Mouse (Mus musculus): ENCODE data around the gene Gpatch2. TPM values are rescaled to one million over a fixed set of nuclear protein-coding genes. Genes with fewer than 3 reads are reported as not detected.

Gene Gpatch2
- total RNA-seq, 4 experiments from 2014 or later: 23.3 to 35.0 (median 28.7) TPM

DNA sequence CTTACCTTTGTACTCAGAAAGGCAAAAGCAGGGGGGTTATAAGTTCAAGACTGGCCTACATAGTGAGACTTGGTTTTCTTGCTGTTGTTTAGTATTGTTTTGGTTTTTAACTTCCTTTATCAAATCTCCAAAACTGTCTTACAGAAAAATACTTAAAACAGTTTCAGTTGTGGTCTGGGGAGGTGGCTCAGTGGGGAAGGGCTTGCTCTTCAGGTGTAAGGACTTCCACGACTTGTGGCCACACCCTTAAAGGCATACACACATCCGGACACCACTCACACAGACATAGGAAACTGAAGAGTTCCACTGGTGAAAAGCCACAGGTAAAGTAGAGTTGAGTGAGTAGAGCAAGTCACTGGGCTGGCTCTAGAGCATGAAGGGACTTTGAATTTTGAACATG, 93.2 kb downstream of the Gpatch2 start:
- no peak for DNase-seq

DNA sequence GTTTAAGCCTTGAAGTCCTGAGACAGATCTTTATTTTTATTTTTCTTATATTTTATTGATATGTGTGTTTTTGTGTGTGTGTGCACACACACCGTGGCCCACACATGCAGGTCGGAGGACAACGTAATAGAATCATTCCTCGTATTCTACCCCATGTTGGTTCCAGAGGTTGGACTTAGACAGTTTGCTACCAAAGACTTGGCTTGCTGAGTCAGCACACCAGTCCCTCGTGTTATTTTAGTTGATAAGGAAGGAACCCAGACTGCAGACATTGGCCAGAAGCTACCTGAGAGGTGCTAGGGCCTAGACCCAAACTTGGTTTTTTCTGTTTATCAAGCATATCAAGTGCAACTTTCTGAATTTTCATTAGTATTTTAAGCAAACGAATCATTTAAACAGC, 95.8 kb downstream of the Gpatch2 start:
- no peak for DNase-seq

DNA sequence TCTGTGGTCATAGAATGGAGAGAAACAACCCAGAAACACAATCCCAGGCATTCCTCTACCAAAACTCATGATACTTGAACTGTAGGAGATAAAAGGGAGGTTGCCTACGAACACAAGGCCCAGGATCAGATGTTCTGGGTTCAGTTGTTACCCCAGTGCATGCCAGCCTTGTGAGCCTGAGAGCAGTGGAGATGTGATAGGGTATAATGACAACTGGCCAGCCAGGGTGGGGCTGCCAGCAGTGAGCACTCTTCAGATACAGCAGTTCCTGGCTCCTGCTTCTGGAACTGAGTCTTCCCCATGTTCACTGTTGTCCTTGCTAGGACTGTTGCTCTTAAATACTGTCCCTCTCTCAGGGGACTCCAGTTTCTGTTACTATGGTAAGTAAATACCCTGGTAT, 98.0 kb downstream of the Gpatch2 start:
- DNase-seq: no peak

DNA sequence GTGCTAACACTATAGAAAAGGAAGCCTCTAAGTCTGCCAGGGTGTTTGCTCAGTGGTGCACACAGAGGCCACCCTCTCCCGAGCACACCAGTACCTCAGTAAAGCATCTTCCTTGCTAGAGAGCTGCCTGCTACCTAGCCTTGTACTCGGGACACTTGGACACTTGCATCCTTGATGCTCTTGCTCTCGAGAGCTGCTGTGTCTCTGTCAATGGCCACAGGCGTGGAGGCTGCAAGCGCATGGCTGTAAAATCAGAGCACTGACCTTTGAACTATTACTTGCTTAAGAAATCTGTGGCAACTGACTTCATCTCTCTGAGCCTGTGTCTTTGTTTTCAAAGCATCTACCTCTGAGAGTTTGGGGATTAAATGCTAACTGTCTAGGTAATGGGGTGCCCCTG, 98.5 kb downstream of the Gpatch2 start:
- DNase-seq: no peak

DNA sequence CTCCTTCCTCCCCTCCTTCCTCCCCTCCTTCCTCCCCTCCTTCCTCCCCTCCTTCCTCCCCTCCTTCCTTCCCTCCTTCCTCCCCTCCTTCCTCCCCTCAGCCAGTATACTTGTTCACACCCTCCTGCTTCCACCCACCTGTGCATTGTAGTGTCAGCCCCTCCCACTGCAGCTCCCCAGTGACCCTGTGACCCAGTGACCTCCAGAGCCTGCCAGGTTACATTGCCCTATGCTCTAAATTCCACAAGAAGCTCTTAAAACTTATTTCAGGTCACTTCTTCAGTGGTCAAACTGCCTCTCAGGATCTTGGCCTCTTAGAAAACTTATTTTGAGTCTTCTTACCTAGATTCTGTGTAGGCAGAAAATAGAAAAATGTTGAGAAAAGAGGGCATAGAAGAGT, 99.2 kb downstream of the Gpatch2 start:
- no peak for DNase-seq

DNA sequence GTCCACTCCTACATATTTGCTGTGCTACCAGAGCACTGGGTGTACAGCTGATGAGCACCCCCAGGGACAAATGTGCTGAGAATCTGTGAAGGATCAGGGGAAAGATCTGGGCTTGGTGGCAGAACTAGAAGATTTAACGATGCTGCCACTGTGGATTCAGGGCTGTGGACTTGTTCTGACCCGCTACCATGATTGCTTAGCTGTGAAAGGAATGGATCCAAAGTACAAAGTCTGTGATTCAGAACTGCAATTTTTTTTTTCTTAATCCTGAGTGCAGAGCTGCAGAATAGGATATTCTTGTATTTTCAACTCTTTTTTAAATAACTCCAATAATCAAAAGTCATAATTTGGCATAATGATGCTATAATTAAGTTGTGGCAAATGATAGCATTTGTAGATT, 100.5 kb downstream of the Gpatch2 start:
- no peak for DNase-seq

DNA sequence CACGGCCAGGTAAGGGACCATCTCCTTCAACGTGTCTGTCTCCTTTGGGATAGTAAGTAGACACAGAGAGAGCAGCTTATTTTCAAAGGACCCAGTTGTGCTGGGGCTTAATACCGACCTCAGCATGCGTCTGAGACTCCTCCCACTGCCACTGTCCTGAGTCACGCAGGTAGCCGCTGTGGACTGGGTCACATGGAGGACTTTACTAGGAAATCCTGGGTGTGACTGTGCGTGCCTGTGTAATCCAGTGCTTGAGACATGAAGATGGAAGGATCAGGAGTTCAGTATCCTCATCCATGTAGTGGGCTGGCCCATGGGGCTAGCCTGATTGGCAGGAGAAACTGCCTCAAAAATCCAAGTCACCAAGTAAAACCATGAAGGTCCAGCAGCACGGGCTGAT, 101.2 kb downstream of the Gpatch2 start:
- no peak for DNase-seq

DNA sequence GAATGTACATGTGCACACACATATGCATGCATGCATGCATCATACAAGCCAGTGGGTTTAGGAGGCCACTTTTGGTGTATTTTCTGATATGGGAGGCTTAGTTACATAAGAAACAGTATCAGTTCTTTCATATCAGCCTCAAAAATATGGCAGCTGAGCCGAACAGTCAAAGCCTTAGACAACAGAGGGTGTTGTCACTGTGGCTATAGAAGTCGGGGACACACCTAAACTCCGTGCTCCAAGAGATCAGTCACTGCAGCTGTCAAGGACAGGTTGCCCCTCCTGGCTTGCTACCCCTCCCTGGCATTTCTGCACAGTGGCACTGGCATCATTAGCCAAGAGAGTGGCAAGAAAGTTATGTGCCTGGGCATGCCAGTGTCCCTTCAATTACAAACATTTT, 106.5 kb downstream of the Gpatch2 start:
- no peak for DNase-seq

DNA sequence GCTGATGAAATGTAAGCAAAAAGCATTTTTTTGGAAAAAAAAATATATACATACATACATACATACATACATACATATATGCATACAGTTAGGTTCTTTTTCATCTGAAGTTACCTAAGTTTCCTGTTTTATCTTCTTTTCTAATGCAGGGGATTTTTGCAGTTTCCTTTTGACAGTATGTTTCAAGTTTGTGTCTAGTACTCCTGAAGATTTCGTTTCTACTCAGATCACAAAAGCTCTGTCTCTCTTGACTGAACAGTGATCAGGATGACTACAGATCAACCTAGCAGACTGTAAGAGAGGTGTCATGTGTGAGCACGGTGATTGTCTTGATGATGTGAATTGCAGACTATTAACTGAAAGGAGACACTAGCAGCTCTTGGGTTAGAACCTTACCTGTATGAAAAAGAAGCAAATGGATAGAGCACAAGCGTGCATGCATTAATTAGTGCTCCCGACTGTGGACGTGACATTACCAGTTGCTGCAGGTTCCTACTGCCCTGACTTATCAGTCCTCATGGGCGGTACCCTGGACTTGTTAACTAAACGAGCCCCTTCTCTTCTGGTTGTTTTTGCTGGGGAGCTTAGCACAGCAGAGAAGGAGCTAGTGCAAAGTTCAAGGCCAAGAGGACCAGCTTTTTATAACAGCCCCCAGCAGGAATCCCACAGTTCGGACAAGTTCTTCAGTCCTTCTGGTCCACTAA, 107.3 kb downstream of the Gpatch2 start:
- DNase-seq: no peak

DNA sequence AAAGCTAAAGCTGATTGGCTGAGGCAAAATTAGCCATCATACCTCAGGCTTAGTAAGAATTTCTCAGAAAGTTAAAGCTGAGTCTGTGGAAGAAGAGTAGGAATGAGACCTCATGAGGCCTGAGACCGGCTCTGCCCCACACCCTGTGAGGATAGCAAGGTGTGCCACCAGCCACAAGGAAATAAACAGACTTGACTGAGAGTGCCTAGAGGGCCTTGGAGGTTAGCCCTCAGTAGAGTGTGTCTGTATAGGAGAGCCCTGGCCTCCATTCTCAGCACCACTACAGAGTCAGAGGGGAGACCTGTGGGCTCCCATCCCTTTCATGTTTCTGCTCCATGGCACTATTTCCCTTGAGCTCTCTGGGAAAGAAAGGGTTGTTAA, 107.9 kb downstream of the Gpatch2 start:
- no peak for DNase-seq

DNA sequence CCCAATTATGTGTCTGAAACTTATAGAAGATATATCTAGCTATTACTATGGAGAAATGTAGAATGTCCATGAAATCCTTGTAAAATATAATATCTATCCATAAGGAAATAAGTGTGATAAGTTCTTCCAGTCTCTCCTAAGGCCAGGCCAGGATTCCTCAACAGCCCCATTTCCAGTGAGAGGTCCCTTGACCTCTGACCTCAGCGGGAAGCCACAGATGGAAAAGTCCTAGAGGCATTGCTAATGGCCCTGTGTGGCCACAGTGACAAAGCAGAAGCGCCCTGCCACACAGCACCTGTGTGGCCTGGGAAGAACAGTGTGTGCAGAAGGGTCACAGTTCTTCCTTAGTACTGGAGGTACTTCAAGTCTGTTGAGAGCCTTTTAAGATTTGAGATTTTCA, 127.2 kb downstream of the Gpatch2 start:
- no peak for DNase-seq

DNA sequence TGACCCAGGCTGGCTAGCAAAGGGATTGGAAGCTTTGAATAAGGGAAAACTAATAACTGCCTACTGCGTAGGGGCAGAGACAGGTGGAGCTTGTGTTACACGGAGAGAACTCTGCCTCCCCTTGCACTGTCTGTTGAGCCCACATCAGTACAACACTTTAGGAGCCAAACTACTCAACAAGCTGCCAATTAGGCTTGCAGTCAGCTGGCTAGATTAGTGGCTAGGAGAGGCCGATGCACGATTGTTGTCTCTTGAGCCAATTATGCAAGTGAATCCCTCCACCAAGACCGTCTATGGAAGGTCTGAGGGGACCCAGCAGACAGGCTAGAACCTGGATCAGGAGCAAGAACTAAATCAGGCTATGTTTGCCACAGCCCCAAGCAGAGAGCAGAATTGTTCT, 129.8 kb downstream of the Gpatch2 start:
- DNase-seq: no peak

DNA sequence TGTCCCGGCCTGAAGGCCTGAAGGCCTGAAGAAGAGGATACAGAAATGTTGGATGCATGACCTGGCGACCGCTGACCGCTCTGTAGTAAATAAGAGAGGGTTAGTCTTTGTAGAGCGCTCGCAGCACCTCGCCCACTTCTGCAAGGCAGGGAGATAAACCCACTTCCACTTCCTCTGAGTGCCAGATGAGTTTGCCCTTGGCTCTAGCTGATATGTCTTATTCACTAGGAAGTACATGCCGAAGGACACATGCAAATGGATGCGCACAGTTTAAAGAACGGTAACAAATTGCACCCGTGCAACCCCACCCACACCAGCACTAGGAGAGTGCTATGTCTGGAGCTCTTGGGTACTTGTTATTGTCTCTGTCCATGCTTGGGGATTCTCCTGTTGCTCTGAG, 131.6 kb downstream of the Gpatch2 start:
- DNase-seq: no peak

DNA sequence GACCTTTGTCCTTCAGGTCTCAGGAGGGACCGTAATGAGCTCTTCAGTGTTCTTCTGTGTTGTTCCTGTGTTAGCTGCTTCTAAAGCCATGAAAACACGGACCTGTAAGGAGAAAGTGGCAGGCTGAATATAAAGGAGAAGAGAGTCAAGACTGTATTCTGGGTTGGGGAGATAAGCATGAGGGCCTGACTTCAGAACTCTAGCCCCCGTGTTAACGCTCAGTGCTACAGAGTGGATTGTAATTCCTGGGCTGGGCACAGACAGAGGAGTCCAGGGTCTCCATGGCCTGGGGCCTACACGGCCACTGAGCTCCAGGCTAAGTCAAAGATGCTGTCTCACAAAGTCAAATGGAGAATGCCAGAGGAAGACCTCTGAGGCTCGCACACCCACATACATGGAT, 132.3 kb downstream of the Gpatch2 start:
- DNase-seq: no peak

DNA sequence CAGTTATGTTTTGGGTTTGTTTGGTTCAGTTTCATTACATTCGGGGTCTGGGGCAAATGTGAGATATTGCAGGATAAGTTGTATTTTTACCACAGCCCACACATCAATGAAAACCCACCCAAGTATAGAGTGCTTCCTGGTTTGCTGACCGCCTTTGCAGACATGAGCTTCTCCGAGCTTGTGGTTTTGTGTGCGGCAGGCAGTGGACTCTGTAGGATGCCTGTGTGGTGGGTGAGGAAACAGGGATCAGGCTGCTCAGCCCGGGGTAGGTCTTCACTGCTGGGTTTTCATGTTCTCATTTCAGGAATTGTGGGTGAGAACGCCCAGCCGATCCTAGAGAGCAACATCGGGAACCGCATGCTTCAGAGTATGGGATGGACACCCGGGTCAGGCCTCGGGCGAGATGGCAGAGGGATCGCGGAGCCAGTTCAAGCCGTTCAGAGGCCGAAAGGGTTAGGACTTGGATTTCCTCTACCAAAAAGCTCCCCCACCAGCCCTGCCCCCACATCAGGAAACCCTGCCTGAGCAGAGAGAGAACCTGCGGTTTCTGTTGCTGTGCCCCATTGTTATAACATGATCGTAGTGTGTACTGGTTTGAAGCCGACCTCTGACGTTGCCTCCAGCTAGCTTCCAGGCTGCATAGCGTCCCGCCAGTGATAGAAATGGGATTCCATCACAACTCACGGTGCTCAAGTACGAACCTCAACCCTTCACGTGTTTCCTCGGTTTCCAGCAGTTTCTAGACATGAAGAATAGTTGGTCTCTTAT, 132.9 kb downstream of the Gpatch2 start:
- DNase-seq: no peak

DNA sequence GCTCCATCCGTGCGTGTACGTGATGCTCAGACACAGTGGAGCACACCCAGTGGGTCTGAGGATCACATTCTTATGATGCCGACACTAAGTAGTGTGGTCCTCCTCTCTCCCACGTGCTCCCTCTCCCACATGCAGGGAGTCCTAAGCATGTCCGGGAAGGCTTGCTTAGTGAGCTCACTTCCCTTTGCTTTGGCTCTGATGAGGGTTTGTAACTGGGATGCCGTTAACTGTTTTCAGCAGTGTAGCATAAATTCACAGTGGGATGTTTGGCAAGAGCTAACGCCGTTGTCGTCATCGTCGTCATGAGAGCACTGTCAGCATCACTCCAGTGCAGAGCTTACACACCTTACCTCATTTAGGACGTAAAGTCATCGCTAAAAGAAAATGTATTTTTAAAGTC, 133.6 kb downstream of the Gpatch2 start:
- no peak for DNase-seq

DNA sequence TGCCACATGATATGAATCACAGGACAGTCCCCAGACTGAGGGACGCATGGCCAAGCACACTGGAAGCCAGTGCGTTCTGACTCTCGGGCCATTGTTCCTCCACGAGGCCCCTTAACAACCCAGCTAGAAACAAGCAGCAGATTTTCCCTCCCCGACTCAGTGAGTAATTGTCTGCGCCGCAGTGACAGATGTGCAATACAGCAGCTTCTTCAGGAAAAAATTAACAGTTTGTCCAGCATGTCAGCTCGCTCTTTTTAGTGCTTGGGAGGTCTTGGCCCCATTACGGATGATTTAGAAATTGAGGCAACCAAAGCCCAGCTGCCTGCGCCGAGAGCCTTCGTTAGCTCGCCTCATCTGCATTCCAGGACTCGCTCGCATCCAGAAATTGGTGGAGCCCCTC, 140.9 kb downstream of the Gpatch2 start:
- DNase-seq: no peak

DNA sequence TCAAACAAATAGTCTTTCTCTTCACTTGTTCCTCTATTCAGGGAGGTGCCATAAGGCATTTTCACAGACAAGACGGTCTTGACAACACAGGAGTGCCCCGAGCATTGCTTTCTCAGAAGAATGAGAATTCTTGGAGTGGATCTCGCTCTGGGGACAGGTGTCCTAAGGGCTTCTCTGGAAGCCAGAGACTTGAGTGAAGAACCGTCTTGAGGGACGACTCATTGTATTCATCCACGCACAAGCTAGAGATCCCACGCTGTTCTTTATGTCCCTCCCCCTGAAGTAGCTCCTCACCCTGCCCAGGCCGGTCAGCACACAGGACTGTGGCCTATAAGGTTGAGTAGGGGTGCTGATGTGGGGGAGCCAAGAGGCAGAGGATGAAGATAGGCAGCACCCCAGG, 141.6 kb downstream of the Gpatch2 start:
- DNase-seq: no peak

DNA sequence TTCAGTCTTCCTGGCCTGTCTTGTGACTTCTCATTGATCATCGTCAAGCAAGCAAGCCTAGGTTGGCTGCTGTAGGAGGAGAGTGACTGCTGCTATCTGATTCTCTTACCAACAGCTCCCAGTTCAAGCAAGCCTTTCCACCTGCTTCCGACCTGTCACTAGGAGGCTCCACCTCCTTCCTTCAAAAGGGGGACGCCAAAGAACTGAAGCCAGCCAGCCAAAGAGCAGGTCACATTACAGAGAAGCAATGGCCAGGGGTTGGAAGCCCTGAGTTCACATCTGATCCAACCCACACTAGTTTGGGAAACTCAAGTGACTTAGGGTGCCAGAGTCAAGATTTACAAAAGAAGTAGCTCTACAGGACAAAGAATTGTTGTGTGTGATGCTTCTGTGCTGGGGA, 144.9 kb downstream of the Gpatch2 start:
- no peak for DNase-seq

DNA sequence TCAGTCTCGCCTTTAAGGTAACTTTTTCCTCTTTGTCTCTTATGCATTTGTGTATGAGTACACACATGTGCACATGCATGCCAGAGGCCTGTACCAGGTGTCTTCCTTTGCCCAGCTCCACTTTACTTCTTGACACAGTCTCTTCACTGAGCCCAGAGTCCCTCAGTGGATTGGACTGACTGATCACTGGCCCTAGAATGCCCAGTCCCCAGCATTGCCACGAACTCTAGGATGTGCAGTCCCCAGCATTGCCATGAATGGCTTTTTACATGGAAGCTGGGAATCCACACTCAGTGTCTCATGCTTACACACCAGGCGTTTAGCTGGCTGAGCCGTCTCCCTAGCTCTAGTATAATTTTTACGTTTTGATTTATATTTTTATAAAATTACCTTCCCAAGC, 147.2 kb downstream of the Gpatch2 start:
- DNase-seq: no peak

DNA sequence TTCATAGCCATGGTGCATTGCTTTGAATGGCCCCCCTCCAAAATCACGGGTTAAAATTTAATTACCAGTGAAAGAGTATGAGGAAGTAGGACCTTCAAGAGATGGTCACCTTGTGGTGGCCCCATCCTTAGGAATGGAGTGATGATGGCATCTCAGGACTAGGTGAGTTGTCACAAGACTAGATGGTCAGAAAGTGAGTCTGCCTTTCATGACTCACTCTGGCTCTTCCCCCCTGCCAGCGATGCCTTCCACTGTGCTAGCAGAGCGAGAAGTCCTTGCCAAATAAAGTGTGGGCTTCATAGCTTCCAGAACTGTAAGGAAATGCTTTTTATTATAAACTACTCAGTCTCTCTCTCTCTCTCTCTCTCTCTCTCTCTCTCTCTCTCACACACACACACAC, 150.1 kb downstream of the Gpatch2 start:
- no peak for DNase-seq

DNA sequence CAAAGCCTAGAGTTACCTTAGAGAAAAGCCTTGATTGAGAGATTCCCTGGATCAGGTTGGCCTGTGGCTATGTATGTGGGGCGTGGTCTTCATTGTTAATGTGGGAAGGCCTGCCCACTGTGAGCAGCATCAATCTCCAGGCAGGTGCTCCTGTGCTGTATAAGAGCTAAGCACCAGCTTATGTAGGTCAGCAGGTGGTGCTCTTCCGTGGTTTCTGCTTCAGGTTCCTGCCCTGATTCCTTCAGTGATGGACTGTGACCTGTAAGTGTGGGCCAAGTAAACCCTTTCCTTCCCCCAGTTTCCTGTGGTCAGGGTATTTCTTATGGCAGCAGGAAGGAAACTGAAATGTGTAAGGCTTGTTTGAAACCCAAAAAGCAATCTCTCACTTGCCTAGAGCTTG, 151.5 kb downstream of the Gpatch2 start:
- no peak for DNase-seq

DNA sequence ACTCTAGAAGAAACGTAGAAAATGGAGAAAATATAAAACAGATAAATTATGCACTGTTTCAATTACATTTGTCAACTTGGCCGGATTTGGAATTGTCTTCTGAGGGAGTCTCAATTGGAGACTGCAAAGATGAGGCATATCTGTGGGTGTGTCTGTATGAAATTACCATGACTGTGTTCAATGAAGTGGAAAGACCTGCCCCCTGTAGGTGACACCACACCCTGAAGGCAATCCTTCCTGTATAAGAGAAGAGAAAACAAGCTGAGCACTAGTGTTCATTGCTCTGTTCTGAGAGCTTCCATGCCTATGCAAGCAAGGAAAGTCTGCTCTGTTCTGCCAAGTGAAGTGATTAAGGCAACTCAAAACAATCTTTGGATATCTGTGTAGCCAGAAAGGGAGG, 153.7 kb downstream of the Gpatch2 start:
- no peak for DNase-seq

DNA sequence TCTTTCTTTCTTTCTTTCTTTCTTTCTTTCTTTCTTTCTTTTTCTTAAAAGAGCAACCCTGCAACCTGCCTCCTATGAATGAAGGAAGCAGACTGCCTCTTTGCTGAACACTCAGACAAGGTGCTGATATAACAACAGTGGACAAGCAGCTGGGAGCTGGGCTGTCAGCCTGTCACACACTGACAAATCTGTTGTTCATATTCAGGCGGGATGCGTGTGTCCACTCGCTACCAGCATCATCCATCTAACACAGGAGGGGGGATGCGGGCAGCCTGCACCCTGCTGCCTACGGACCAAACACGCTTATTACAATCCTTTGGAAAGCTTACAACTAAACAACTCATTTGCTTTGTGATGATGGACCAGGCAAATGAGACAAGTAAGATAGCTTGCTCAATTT, 158.2 kb downstream of the Gpatch2 start:
- no peak for DNase-seq

DNA sequence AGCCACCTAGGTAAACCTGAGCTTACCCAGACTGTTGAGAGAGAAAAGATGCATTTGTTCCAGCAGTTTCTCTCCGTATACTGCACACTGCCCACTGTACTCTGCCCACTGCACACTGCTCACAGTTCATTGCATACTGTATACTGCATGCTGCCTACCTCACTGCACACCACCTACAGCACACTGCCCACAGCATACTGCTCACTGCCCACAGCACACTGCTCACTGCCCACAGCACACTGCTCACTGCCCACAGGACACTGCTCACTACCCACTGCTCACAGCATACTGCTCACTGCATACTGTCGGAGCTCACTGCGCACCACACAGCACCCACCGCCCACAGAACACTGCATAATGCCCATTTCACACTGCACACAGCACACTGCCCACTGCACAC, 159.1 kb downstream of the Gpatch2 start:
- no peak for DNase-seq
